Mouse (Mus musculus) spleen, adult 2 months (tissue): Measurements from ENCODE around the gene Pkhd1. TPM values are rescaled to one million over a fixed set of nuclear protein-coding genes. Genes with fewer than 3 reads are reported as not detected.

Experiments used
- DNase-seq, 2 experiments: peaks; one replicate each; pipeline versions ENCODE4 v3.0.0 to v3.0.0-alpha.2; 2012 to 2021; ENCODE audit warnings: low spot score in 2 of 2, low read depth in 1 of 2
- H3K27ac ChIP-seq: fragments of 200-500 bp; 2 replicates; pipeline ENCODE4 v1.5.1; 2012; ENCODE audit warnings: low read length, inconsistent platforms; ENCODE audit not compliant: insufficient read depth
- H3K27me3 ChIP-seq: fragments of 200-500 bp; 2 replicates; pipeline ENCODE4 v1.6.1; 2012; ENCODE audit warnings: mild to moderate bottlenecking, moderate library complexity, low read length, inconsistent platforms; ENCODE audit not compliant: control insufficient read depth, insufficient read depth
- H3K36me3 ChIP-seq: fragments of 200-500 bp; 2 replicates; pipeline ENCODE4 v1.6.1; 2012; ENCODE audit warnings: mild to moderate bottlenecking, low read length, inconsistent platforms; ENCODE audit not compliant: control insufficient read depth, insufficient read depth
- H3K4me1 ChIP-seq: fragments of 200-500 bp; 2 replicates; pipeline ENCODE4 v1.6.1; 2011; ENCODE audit warnings: inconsistent platforms; ENCODE audit not compliant: control insufficient read depth, insufficient read depth, insufficient read length
- H3K4me3 ChIP-seq: fragments of 200-500 bp; 2 replicates; pipeline ENCODE4 v1.5.1; 2011; ENCODE audit warnings: mild to moderate bottlenecking, inconsistent platforms; ENCODE audit not compliant: insufficient read depth, insufficient read length; ENCODE audit errors: extremely low read depth
- CTCF ChIP-seq: fragments of 200-500 bp; IDR thresholded peaks from 2 replicates; pipeline ENCODE4 v1.5.1; 2011; ENCODE audit warnings: mild to moderate bottlenecking, inconsistent platforms; ENCODE audit not compliant: insufficient read depth, insufficient read length, insufficient replicate concordance; ENCODE audit errors: extremely low read depth
- POLR2A ChIP-seq: fragments of 200-500 bp; IDR thresholded peaks from 2 replicates; pipeline ENCODE4 v1.6.1; 2011; ENCODE audit warnings: low read depth, low read length, inconsistent platforms
- WGBS: fragments of 180-500 bp; shearing (Covaris S2); methylation state at CpG from one replicate; pipeline ENCODE4 v1.1.7; 2018; 5-methylcytosine and 5-hydroxymethylcytosine counted together
- polyA plus RNA-seq: library from polyadenylated mRNA; depleted of rRNA; stranded (reverse); fragments of >200 nt; gene quantifications from 2 replicates; pipeline ENCODE4 v1.2.3, GENCODE M21; 2012

The Pkhd1 gene
- polyA plus RNA-seq, 1 experiment, result 0.05 TPM

- Histone ChIP-seq H3K36me3 (no peaks in the 10 kb centered on the region), H3K27me3 (no peaks in the 10 kb centered on the region), H3K4me3 (no peak overlapping the region), H3K4me1 (no peaks in the 10 kb centered on the region), H3K27ac (no peak overlapping the region)
- no peak for TF ChIP-seq POLR2A
- no peak for TF ChIP-seq CTCF
- WGBS, result 84% methylated on average over 6 of the region's 6 CpGs
- no peak for DNase-seq
Measured at GRCm38 (mm10) chr1:20302943-20303578, 314.8 kb downstream of the Pkhd1 start.

GRCm38 (mm10) chr1:20302187-20302942 is 315.5 kb downstream of the Pkhd1 start:
- no peaks in the 10 kb centered on the region for H3K27me3 ChIP-seq
- DNase-seq, result no peak
- WGBS, result 86% methylated on average over 8 of the region's 8 CpGs
- no peak for TF ChIP-seq CTCF
- TF ChIP-seq POLR2A, result no peak
- H3K27ac ChIP-seq, result no peak overlapping the region
- no peaks in the 10 kb centered on the region for H3K4me1 ChIP-seq
- H3K36me3 ChIP-seq, result no peaks in the 10 kb centered on the region
- no peak overlapping the region for H3K4me3 ChIP-seq

- H3K27ac ChIP-seq, result no peak overlapping the region
Measured at GRCm38 (mm10) chr1:20301631-20302030, 316.2 kb downstream of the Pkhd1 start.

GRCm38 (mm10) chr1:20288696-20289095 is 329.2 kb downstream of the Pkhd1 start:
- 77% methylated on average over 1 of the region's 1 CpGs for WGBS
- H3K36me3 ChIP-seq, result no peaks in the 10 kb centered on the region
- no peak overlapping the region for H3K4me3 ChIP-seq
- H3K4me1 ChIP-seq, result no peaks in the 10 kb centered on the region
- TF ChIP-seq POLR2A, result no peak
- TF ChIP-seq CTCF, result no peak
- DNase-seq, result no peak
- H3K27me3 ChIP-seq, result no peaks in the 10 kb centered on the region
- no peak overlapping the region for H3K27ac ChIP-seq

More at GRCm38 (mm10) chr1:20301631-20302030, 316.2 kb downstream of the Pkhd1 start:
- TF ChIP-seq CTCF (no peak), POLR2A (no peak)
- H3K27me3 ChIP-seq, result no peaks in the 10 kb centered on the region
- DNase-seq, result no peak
- no peaks in the 10 kb centered on the region for H3K36me3 ChIP-seq
- no peak overlapping the region for H3K4me3 ChIP-seq
- H3K4me1 ChIP-seq, result no peaks in the 10 kb centered on the region
- 75% methylated on average over 3 of the region's 3 CpGs for WGBS

GRCm38 (mm10) chr1:20260403-20260802 is 357.5 kb downstream of the Pkhd1 start:
- Histone ChIP-seq H3K4me1 (no peaks in the 10 kb centered on the region), H3K4me3 (no peak overlapping the region), H3K27ac (no peak overlapping the region), H3K27me3 (no peaks in the 10 kb centered on the region), H3K36me3 (no peaks in the 10 kb centered on the region)
- WGBS, result 65% methylated on average over 5 of the region's 5 CpGs
- TF ChIP-seq POLR2A (no peak), CTCF (no peak)
- no peak for DNase-seq

GRCm38 (mm10) chr1:20248169-20248568 is 369.7 kb downstream of the Pkhd1 start:
- 78% methylated on average over 2 of the region's 2 CpGs for WGBS
- no peaks in the 10 kb centered on the region for H3K4me1 ChIP-seq
- H3K36me3 ChIP-seq, result no peaks in the 10 kb centered on the region
- H3K4me3 ChIP-seq, result no peak overlapping the region
- H3K27ac ChIP-seq, result no peak overlapping the region
- TF ChIP-seq POLR2A (no peak), CTCF (no peak)
- no peaks in the 10 kb centered on the region for H3K27me3 ChIP-seq
- no peak for DNase-seq

- Histone ChIP-seq H3K27me3 (no peaks in the 10 kb centered on the region), H3K27ac (no peak overlapping the region), H3K4me3 (no peak overlapping the region), H3K4me1 (no peaks in the 10 kb centered on the region), H3K36me3 (no peaks in the 10 kb centered on the region)
- DNase-seq, result no peak
- TF ChIP-seq CTCF, result no peak
- TF ChIP-seq POLR2A, result no peak
- WGBS, result 69% methylated on average over 1 of the region's 1 CpGs
Measured at GRCm38 (mm10) chr1:20216681-20217080, 401.2 kb downstream of the Pkhd1 start.
